Mouse (Mus musculus): Measurements from ENCODE around the gene Samd10. TPM values are rescaled to one million over a fixed set of nuclear protein-coding genes. Genes with fewer than 3 reads are reported as not detected.

Gene Samd10
- polyA plus RNA-seq (2012; fragmentation: generic; extraction: Trizol) = 0.67 TPM

- Histone ChIP-seq H3K27me3 (ENCODE audit: control insufficient read depth, insufficient read depth, insufficient read length) (no peaks in the 10 kb centered on the region), H3K4me3 (no peak within 1 kb of the TSS), H3K36me3 (ENCODE audit: control insufficient read depth, insufficient read depth) (no peaks in the 10 kb centered on the region), H3K4me2 (ENCODE audit: low read depth) (peak within 1 kb of the TSS; percentile 60), H3K79me2 (ENCODE audit: control insufficient read depth, insufficient read depth) (peaks cover 24% of the 10 kb centered on the region), H3ac (ENCODE audit: control insufficient read depth, insufficient read length) (no peak within 1 kb of the TSS)
- TF ChIP-seq MAX (IDR thresholded peaks at IDR 0.05; ENCODE audit: low read depth) (no peak), POLR2AphosphoS2 (IDR thresholded peaks at IDR 0.05; ENCODE audit: insufficient read length, low read depth) (no peak), SRF (IDR thresholded peaks at IDR 0.05; ENCODE audit: control insufficient read depth, insufficient read length, low read depth) (no peak), TCF12 (IDR thresholded peaks at IDR 0.05; ENCODE audit: insufficient read depth, poor library complexity, severe bottlenecking) (no peak)
These were observed at the start of gene Samd10 for GRCm38 (mm10) chr2:181598454-181599351. Gene Samd10 (minus strand): TSS chr2:181599212.

- H3K4me3 ChIP-seq = no peak overlapping the region
- TF ChIP-seq MAX (IDR thresholded peaks at IDR 0.05; ENCODE audit: low read depth) = no peak
- TF ChIP-seq POLR2A (IDR thresholded peaks at IDR 0.05; ENCODE audit: insufficient read length, low read depth) = no peak
- no peak for TF ChIP-seq CEBPB (IDR thresholded peaks at IDR 0.05; ENCODE audit: insufficient read depth, poor library complexity, severe bottlenecking)
- TF ChIP-seq SRF (IDR thresholded peaks at IDR 0.05; ENCODE audit: control insufficient read depth, insufficient read length, low read depth) = no peak
- H3K27me3 ChIP-seq (ENCODE audit: control insufficient read depth, insufficient read depth, insufficient read length) = no peaks in the 10 kb centered on the region
- no peak overlapping the region for H3ac ChIP-seq (ENCODE audit: control insufficient read depth, insufficient read length)
- no peaks in the 10 kb centered on the region for H3K79me2 ChIP-seq (ENCODE audit: control insufficient read depth, insufficient read depth)
- no peak overlapping the region for H3K4me2 ChIP-seq (ENCODE audit: low read depth)
- H3K36me3 ChIP-seq (ENCODE audit: control insufficient read depth, insufficient read depth) = peaks cover 51% of the 10 kb centered on the region
These were observed 47.8 kb upstream of the Samd10 start for GRCm38 (mm10) chr2:181646626-181647472.

- Histone ChIP-seq H3K79me2 (ENCODE audit: control insufficient read depth, insufficient read depth) (no peaks in the 10 kb centered on the region), H3K4me2 (ENCODE audit: low read depth) (no peak overlapping the region), H3ac (ENCODE audit: control insufficient read depth, insufficient read length) (no peak overlapping the region), H3K4me3 (no peak overlapping the region), H3K27me3 (ENCODE audit: control insufficient read depth, insufficient read depth, insufficient read length) (no peaks in the 10 kb centered on the region), H3K36me3 (ENCODE audit: control insufficient read depth, insufficient read depth) (peaks cover 57% of the 10 kb centered on the region)
- TF ChIP-seq E2F4 (IDR thresholded peaks at IDR 0.05; ENCODE audit: insufficient read depth) (no peak), CEBPB (IDR thresholded peaks at IDR 0.05; ENCODE audit: insufficient read depth, poor library complexity, severe bottlenecking) (no peak), MYOG (IDR thresholded peaks at IDR 0.05; ENCODE audit: control insufficient read depth in 1 of 3, insufficient read depth in 1 of 3, insufficient read length in 2 of 3, low read depth in 2 of 3) (no peak), TCF12 (IDR thresholded peaks at IDR 0.05; ENCODE audit: insufficient read depth, poor library complexity, severe bottlenecking) (no peak), POLR2AphosphoS2 (IDR thresholded peaks at IDR 0.05; ENCODE audit: insufficient read length, low read depth) (no peak), MAX (IDR thresholded peaks at IDR 0.05; ENCODE audit: low read depth) (no peak), TCF3 (IDR thresholded peaks at IDR 0.05; ENCODE audit: insufficient read length, low read depth) (no peak), MYOD1 (IDR thresholded peaks at IDR 0.05; ENCODE audit: control insufficient read depth in 1 of 3, insufficient read length in 2 of 3, low read depth in 2 of 3) (no peak), POLR2A (IDR thresholded peaks at IDR 0.05; ENCODE audit: insufficient read length, low read depth) (no peak)
These were observed 46.7 kb upstream of the Samd10 start for GRCm38 (mm10) chr2:181645666-181646065.

DNA sequence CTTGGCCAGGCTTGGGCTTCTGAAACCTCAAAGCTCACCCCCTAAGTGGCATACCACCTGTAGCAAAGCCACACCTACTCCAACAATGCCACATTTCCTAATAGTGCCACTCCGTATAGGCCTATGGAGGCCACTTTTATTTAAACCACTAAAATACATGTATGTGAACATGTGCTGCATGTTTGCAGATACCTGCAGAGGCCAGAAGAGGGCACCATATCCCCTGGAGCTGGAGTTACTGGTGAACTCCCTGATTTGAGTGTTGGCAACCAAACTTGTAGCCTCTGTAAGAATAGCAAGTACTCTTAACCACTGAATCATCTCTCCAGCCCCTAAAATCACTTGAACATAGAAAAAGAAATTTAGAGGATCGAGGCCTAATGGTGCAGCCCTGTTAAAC lies 45.3 kb upstream of the Samd10 start:
- no peaks in the 10 kb centered on the region for H3K79me2 ChIP-seq (ENCODE audit: control insufficient read depth, insufficient read depth)
- TF ChIP-seq MAX (IDR thresholded peaks at IDR 0.05; ENCODE audit: low read depth) (no peak), POLR2AphosphoS2 (IDR thresholded peaks at IDR 0.05; ENCODE audit: insufficient read length, low read depth) (no peak), POLR2A (IDR thresholded peaks at IDR 0.05; ENCODE audit: insufficient read length, low read depth) (no peak), REST (IDR thresholded peaks at IDR 0.05; ENCODE audit: insufficient read depth, insufficient read length) (no peak), E2F4 (IDR thresholded peaks at IDR 0.05; ENCODE audit: insufficient read depth) (no peak), MYOG (IDR thresholded peaks at IDR 0.05; ENCODE audit: control insufficient read depth in 1 of 3, insufficient read depth in 1 of 3, insufficient read length in 2 of 3, low read depth in 2 of 3) (no peak), USF1 (IDR thresholded peaks at IDR 0.05; ENCODE audit: low read depth) (no peak), MYOD1 (IDR thresholded peaks at IDR 0.05; ENCODE audit: control insufficient read depth in 1 of 3, insufficient read length in 2 of 3, low read depth in 2 of 3) (no peak), SRF (IDR thresholded peaks at IDR 0.05; ENCODE audit: control insufficient read depth, insufficient read length, low read depth) (no peak), TCF3 (IDR thresholded peaks at IDR 0.05; ENCODE audit: insufficient read length, low read depth) (no peak), TCF12 (IDR thresholded peaks at IDR 0.05; ENCODE audit: insufficient read depth, poor library complexity, severe bottlenecking) (no peak), CEBPB (IDR thresholded peaks at IDR 0.05; ENCODE audit: insufficient read depth, poor library complexity, severe bottlenecking) (no peak)
- no peak overlapping the region for H3K4me3 ChIP-seq
- peaks cover 52% of the 10 kb centered on the region for H3K36me3 ChIP-seq (ENCODE audit: control insufficient read depth, insufficient read depth)
- no peak overlapping the region for H3K4me2 ChIP-seq (ENCODE audit: low read depth)
- no peaks in the 10 kb centered on the region for H3K27me3 ChIP-seq (ENCODE audit: control insufficient read depth, insufficient read depth, insufficient read length)
- no peak overlapping the region for H3ac ChIP-seq (ENCODE audit: control insufficient read depth, insufficient read length)

All from myocyte (in vitro differentiated cells).